Mouse (Mus musculus) limb, embryonic 10.5 days (tissue): Measurements from ENCODE around the gene Aoc3. TPM values are rescaled to one million over a fixed set of nuclear protein-coding genes. Genes with fewer than 3 reads are reported as not detected.

Experiments used
- DNase-seq: peaks from one replicate; pipeline ENCODE4 v3.0.0-alpha.2; 2017; ENCODE audit warnings: low spot score
- H3K27ac ChIP-seq: fragments of 300-500 bp; sonication (generic); 2 replicates; pipeline ENCODE4 v1.5.1; 2016; ENCODE audit warnings: mild to moderate bottlenecking
- H3K27me3 ChIP-seq: fragments of 300-500 bp; sonication (generic); 2 replicates; pipeline ENCODE4 v1.6.1; 2016; ENCODE audit warnings: low read depth, mild to moderate bottlenecking; ENCODE audit not compliant: poor library complexity, severe bottlenecking
- H3K36me3 ChIP-seq: fragments of 300-500 bp; sonication (generic); 2 replicates; pipeline ENCODE4 v1.6.1; 2016; ENCODE audit warnings: mild to moderate bottlenecking, moderate library complexity
- H3K4me1 ChIP-seq: fragments of 300-500 bp; sonication (generic); 2 replicates; pipeline ENCODE4 v1.6.1; 2016
- H3K4me3 ChIP-seq: fragments of 300-500 bp; sonication (generic); 2 replicates; pipeline ENCODE4 v1.5.1; 2016; ENCODE audit warnings: mild to moderate bottlenecking, moderate library complexity
- H3K9me3 ChIP-seq: fragments of 300-500 bp; sonication (generic); replicated peaks from 2 replicates; pipeline ENCODE4 v1.6.1; 2016; ENCODE audit warnings: mild to moderate bottlenecking
- WGBS: fragments of 180-500 bp; shearing (Covaris S2); methylation state at CpG from one replicate; pipeline ENCODE4 v1.1.7; 2016; 5-methylcytosine and 5-hydroxymethylcytosine counted together
- polyA plus RNA-seq: library from polyadenylated mRNA; unstranded; fragments of >200 nt; fragmentation: Nextera tagmentation; extraction: Ambion mirVana; gene quantifications from 2 replicates; pipeline ENCODE4 v1.2.1, GENCODE M21; 2016

Aoc3 gene
- 0.03 TPM in 1 of 2 replicates, not detected in the other for polyA plus RNA-seq

- DNase-seq: no peak
- H3K9me3 ChIP-seq: no peaks in the 10 kb centered on the region
- WGBS: 78% methylated on average over 7 of the region's 7 CpGs
- H3K27ac ChIP-seq: no peak within 1 kb of the TSS
- H3K27me3 ChIP-seq: no peaks in the 10 kb centered on the region
- peaks cover 20% of the 10 kb centered on the region for H3K36me3 ChIP-seq
- H3K4me3 ChIP-seq: no peak within 1 kb of the TSS
- H3K4me1 ChIP-seq: peaks cover 23% of the 10 kb centered on the region
Observed at GRCm38 (mm10) chr11:101330371-101330924, at the start of gene Aoc3. Gene Aoc3 (plus strand): TSS chr11:101330605.

DNA sequence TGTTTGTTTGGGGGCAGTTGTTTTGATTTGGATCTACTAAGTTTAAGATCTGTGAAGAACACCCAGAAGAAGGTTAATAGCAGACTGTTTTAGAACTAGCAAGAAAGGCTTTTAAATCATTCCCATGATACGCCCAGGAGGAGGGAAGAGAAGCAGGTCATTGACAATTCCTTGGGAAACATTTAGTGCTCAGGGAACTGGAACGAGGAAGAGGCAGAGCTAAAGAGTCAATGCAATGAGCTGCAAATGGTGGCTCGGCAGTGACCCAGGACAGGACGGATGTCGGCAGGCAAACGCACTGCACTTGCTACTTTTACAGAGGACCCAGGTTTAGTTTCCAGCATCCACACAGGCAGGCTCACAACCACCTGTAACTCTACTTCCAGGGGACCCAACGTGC is 49.6 kb upstream of the Aoc3 start:
- H3K27ac ChIP-seq: no peak overlapping the region
- WGBS: 53% methylated on average over 7 of the region's 7 CpGs
- no peak for DNase-seq
- H3K4me3 ChIP-seq: no peak overlapping the region
- peaks cover 35% of the 10 kb centered on the region for H3K27me3 ChIP-seq
- no peaks in the 10 kb centered on the region for H3K9me3 ChIP-seq
- H3K36me3 ChIP-seq: peaks cover 29% of the 10 kb centered on the region
- peaks cover 33% of the 10 kb centered on the region for H3K4me1 ChIP-seq

DNA sequence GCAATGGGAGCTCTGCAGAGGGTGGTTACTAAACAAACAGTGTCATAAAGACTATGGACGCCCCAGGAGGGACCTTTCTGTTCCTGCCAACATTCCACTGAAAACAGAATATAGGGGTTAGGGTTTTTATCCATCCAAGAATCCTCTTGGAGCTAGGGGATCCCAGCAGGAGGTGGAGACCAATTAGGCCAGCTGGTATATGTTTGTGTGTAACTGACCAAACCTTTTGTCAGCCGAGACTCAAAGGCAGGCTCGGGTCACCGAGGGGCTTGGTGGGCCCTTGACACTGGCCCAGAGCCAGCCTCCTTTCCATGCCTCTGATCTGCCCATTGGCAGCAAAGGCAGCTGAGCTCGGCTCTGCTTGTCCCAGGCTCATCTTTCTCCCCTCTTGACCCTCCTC is 47.5 kb upstream of the Aoc3 start:
- WGBS: 58% methylated on average over 5 of the region's 5 CpGs
- no peak overlapping the region; the same call in 1 of the 2 replicates for H3K27ac ChIP-seq

DNA sequence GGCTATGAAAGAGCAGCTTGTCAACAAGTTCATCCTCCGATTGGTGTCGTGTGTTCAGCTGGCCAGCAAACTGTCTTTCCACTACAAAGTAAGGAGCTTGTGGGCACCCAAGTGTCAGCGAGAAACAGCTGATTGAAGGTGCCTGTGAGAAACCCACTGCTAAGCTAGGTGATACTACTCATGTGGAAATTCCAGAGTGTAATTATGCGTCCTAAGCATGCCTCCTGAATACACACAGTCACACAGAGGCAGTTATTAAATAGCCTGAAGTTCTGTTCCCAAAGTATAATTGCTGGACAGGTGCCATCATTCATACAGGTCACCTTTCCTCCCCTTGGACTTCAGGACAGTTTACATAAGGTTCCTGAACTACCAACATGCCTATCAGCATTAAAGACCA is 46.6 kb upstream of the Aoc3 start:
- no peak for DNase-seq
- no peak overlapping the region for H3K4me3 ChIP-seq
- H3K27ac ChIP-seq: no peak overlapping the region
- peaks cover 16% of the 10 kb centered on the region for H3K27me3 ChIP-seq
- H3K36me3 ChIP-seq: peaks cover 41% of the 10 kb centered on the region
- 77% methylated on average over 4 of the region's 4 CpGs for WGBS
- no peaks in the 10 kb centered on the region for H3K9me3 ChIP-seq
- peaks cover 6% of the 10 kb centered on the region for H3K4me1 ChIP-seq

More for the DNA sequence above, 47.5 kb upstream of the Aoc3 start:
- Histone ChIP-seq H3K27me3 (peaks cover 16% of the 10 kb centered on the region), H3K4me1 (peaks cover 13% of the 10 kb centered on the region), H3K4me3 (no peak overlapping the region), H3K9me3 (no peaks in the 10 kb centered on the region), H3K36me3 (peaks cover 32% of the 10 kb centered on the region)
- DNase-seq: no peak

- WGBS: 87% methylated on average over 9 of the region's 9 CpGs
- Histone ChIP-seq H3K27ac (no peak overlapping the region), H3K27me3 (no peaks in the 10 kb centered on the region), H3K4me3 (no peak overlapping the region), H3K9me3 (no peaks in the 10 kb centered on the region), H3K36me3 (peaks cover 76% of the 10 kb centered on the region), H3K4me1 (no peaks in the 10 kb centered on the region)
- DNase-seq: no peak
Observed at GRCm38 (mm10) chr11:101287306-101287705, 43.1 kb upstream of the Aoc3 start.

DNA sequence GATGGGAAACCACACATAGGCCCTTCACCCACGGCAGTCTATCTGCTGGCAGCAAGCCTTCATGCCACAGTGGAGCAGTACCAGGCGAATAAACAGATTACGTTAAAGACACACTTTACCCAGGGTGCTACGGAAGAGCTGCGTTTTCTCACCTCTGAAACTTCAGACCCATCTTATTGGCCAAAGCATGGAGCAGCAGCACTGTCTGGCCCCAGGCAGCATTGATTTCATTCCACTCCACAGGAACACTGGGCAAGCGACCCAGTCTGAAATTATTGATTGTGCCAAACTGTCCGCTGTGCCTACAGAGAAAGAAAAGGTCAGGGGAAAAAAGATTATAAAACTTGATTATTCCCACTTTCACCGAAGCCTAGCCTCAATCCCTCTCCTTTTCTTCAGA is 39.2 kb upstream of the Aoc3 start:
- no peak overlapping the region for H3K4me3 ChIP-seq
- WGBS: 96% methylated on average over 8 of the region's 8 CpGs
- no peak for DNase-seq

GRCm38 (mm10) chr11:101295191-101295590 is 35.2 kb upstream of the Aoc3 start:
- H3K9me3 ChIP-seq: no peaks in the 10 kb centered on the region
- peaks cover 94% of the 10 kb centered on the region for H3K36me3 ChIP-seq
- no peak overlapping the region for H3K4me3 ChIP-seq
- no peaks in the 10 kb centered on the region for H3K4me1 ChIP-seq
- no peaks in the 10 kb centered on the region for H3K27me3 ChIP-seq
- WGBS: 96% methylated on average over 8 of the region's 8 CpGs
- no peak for DNase-seq
- no peak overlapping the region for H3K27ac ChIP-seq

More for the DNA sequence above, 39.2 kb upstream of the Aoc3 start:
- no peaks in the 10 kb centered on the region for H3K4me1 ChIP-seq
- peaks cover 98% of the 10 kb centered on the region for H3K36me3 ChIP-seq
- no peaks in the 10 kb centered on the region for H3K9me3 ChIP-seq
- H3K27ac ChIP-seq: no peak overlapping the region
- no peaks in the 10 kb centered on the region for H3K27me3 ChIP-seq

- Histone ChIP-seq H3K36me3 (peaks cover 39% of the 10 kb centered on the region), H3K4me3 (peak overlapping the region; percentile 83), H3K27me3 (no peaks in the 10 kb centered on the region), H3K9me3 (no peaks in the 10 kb centered on the region), H3K4me1 (peaks cover 17% of the 10 kb centered on the region), H3K27ac (no peak overlapping the region)
- 68% methylated on average over 7 of the region's 7 CpGs for WGBS
- DNase-seq: no peak
Observed at GRCm38 (mm10) chr11:101300881-101301280, 29.5 kb upstream of the Aoc3 start.

DNA sequence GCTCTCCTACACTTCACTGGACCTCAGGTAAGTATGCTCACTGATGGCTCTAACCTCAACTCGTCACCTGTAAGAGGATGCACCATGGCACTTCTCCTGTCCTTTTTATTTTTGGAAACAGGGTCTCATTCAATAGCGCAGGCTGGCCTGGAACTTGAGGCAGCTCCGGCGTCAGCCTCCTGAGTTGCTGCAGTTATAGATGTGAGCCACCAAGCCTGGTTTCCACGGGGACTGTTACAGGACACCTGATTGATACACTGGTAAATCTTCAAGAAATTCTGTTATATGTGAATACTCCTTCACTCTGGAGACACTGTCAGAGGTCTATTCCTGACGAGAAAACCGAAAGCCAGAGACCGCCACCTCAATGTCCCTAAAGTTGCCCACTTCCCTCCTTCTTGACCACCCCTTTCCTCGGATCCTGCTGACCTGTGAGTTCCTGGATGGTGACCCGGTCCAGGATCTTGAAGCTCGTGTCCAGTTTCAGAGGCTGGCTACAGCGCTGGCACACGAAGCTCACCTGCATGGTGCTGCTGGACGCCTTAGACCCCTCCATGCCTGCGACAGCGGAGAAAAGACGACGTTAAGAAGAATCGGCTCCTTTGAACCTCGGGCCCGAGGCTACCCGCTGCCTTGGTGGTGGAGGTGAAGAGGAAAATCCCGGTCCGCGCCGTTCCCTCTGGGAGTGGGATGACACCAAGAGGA is 29.0 kb upstream of the Aoc3 start:
- no peaks in the 10 kb centered on the region for H3K9me3 ChIP-seq
- peak overlapping the region; percentile 83 for H3K4me3 ChIP-seq
- H3K27me3 ChIP-seq: no peaks in the 10 kb centered on the region
- 13% methylated on average over 26 of the region's 26 CpGs for WGBS
- H3K36me3 ChIP-seq: peaks cover 34% of the 10 kb centered on the region
- peaks cover 17% of the 10 kb centered on the region for H3K4me1 ChIP-seq
- H3K27ac ChIP-seq: peak overlapping the region; percentile 84
- no peak for DNase-seq

- Histone ChIP-seq H3K36me3 (peaks cover 28% of the 10 kb centered on the region), H3K27me3 (no peaks in the 10 kb centered on the region), H3K9me3 (no peaks in the 10 kb centered on the region), H3K4me3 (peak within 1 kb of the TSS; percentile 83), H3K4me1 (peaks cover 17% of the 10 kb centered on the region), H3K27ac (peak within 1 kb of the TSS; percentile 84)
- DNase-seq: peak; percentile 99
- WGBS: 6% methylated on average over 39 of the region's 39 CpGs
Observed at GRCm38 (mm10) chr11:101302004-101302798, 28.2 kb upstream of the Aoc3 start, which contains the start of gene Becn1. Gene Becn1 (minus strand): TSS chr11:101302286.

- Histone ChIP-seq H3K27ac (no peak overlapping the region), H3K36me3 (no peaks in the 10 kb centered on the region), H3K9me3 (no peaks in the 10 kb centered on the region), H3K4me3 (no peak overlapping the region), H3K4me1 (no peaks in the 10 kb centered on the region), H3K27me3 (no peaks in the 10 kb centered on the region)
- WGBS: 43% methylated on average over 5 of the region's 5 CpGs
- DNase-seq: no peak
Observed at GRCm38 (mm10) chr11:101307744-101308143, 22.7 kb upstream of the Aoc3 start.

DNA sequence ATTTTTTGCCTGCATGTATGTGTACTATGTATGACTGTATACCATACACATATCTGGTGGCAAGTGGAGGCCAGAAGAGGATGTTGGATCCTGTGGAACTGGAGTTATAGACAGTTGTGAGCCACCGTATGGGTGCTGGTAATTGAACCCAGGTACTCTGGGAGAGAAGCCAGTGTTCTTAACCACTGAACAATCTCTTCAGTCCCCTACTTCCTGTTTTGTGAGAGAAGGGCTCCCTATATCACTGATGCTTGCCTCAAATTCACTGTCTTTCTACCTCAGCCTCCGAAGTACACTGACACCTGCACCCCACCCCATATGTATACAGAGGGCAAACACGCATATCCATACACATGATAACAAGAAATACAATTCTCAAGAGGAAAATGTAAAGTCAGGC is 19.3 kb upstream of the Aoc3 start:
- Histone ChIP-seq H3K4me1 (no peaks in the 10 kb centered on the region; the same call in none of the 2 replicates), H3K27me3 (no peaks in the 10 kb centered on the region), H3K36me3 (no peaks in the 10 kb centered on the region), H3K27ac (no peak overlapping the region), H3K9me3 (no peaks in the 10 kb centered on the region), H3K4me3 (no peak overlapping the region)
- WGBS: 88% methylated on average over 3 of the region's 3 CpGs
- no peak for DNase-seq

DNA sequence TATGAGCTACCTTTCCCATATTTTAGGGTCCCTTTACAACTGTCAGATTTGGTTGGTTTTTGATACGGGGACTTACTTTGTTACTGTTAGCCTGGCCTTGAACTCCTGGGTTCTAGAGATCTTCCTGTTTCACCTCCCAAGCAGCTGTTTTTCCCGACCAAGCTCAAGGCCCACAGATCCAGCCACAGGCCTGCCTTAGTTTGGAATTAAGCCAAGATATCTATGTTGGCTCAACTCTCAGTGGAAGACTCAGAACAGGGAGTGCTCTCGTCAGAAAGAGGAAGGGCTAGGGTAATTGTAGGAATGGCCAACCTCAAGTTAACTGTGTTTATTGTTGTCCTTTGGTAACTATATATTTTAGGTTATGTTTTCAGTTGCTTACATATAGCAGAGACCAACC is 18.3 kb upstream of the Aoc3 start:
- no peak for DNase-seq
- no peak overlapping the region for H3K4me3 ChIP-seq
- H3K36me3 ChIP-seq: no peaks in the 10 kb centered on the region
- no peaks in the 10 kb centered on the region for H3K9me3 ChIP-seq
- no peaks in the 10 kb centered on the region for H3K27me3 ChIP-seq
- no peak overlapping the region for H3K27ac ChIP-seq
- 78% methylated on average over 3 of the region's 3 CpGs for WGBS
- H3K4me1 ChIP-seq: peaks cover 7% of the 10 kb centered on the region
